Mouse (Mus musculus): Measurements from ENCODE around the gene Ccnb2. TPM values are rescaled to one million over a fixed set of nuclear protein-coding genes. Genes with fewer than 3 reads are reported as not detected.

Ccnb2 gene
- polyA plus RNA-seq, 1 experiment from 2014 or later: 27.9 TPM

GRCm38 (mm10) chr9:70389548-70389947 lies 31.8 kb downstream of the Ccnb2 start:
- Histone ChIP-seq H3K4me1 (replicated peaks; ENCODE audit: control insufficient read depth, insufficient read depth, low read length) (no peaks in the 10 kb centered on the region), H3K36me3 (replicated peaks; ENCODE audit: control insufficient read depth, insufficient read depth) (no peaks in the 10 kb centered on the region), H3K9me3 (ENCODE audit: control insufficient read depth, low read length) (no peaks in the 10 kb centered on the region), H3K4me2 (replicated peaks) (no peak overlapping the region), H3K4me3 (replicated peaks; ENCODE audit: low read length) (no peak overlapping the region), H3K27ac (no peak overlapping the region), H3K27me3 (ENCODE audit: control insufficient read depth, insufficient read depth, low read length) (no peaks in the 10 kb centered on the region), H3K9ac (no peak overlapping the region)
- ATAC-seq (ENCODE audit: low FRiP score) (no peak), DNase-seq (ENCODE audit: low spot score) (no peak)
- WGBS: 84% methylated on average over 3 of the region's 3 CpGs

DNA sequence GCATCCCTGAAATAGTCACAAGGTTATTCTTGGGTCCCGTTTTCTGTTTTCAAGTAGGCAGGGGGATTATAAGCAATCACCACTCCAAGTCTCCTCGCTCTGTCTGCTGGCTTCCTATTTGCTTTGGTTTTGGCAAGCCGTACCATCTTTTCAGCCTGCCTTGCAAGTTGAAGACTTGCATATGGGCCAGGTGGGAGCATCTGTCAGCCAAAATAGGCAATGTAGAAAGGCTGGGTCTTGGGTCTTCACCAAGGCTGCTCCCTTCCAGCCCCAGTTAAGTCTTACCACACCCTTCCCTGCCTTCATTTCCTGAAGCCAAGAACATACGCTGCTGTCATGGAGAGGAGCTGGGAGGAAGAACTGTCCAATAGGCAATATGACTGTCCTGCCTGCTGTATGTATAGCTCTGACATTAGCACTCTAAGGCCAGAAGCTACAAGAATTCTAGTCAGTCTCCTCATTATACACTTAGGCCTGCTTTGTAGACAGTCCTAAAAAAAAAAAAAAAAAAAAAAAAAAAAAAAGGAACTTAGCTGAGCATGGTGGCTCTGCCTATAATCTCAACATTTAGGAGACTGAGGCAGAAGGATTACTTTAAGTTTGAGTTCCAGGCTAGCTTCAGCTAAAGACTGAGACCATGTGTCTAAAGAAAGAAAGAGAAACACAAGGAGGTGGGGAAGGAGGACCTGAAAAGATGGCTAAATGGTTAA lies 33.8 kb downstream of the Ccnb2 start:
- H3K27me3 ChIP-seq (ENCODE audit: control insufficient read depth, insufficient read depth, low read length): no peaks in the 10 kb centered on the region
- ATAC-seq (ENCODE audit: low FRiP score): no peak
- H3K4me1 ChIP-seq (replicated peaks; ENCODE audit: control insufficient read depth, insufficient read depth, low read length): no peaks in the 10 kb centered on the region
- H3K36me3 ChIP-seq (replicated peaks; ENCODE audit: control insufficient read depth, insufficient read depth): no peaks in the 10 kb centered on the region
- H3K4me2 ChIP-seq (replicated peaks): no peak overlapping the region
- no peaks in the 10 kb centered on the region for H3K9me3 ChIP-seq (ENCODE audit: control insufficient read depth, low read length)
- DNase-seq (ENCODE audit: low spot score): no peak
- no peak overlapping the region for H3K4me3 ChIP-seq (replicated peaks; ENCODE audit: low read length)
- H3K9ac ChIP-seq: no peak overlapping the region
- 95% methylated on average over 4 of the region's 4 CpGs for WGBS
- no peak overlapping the region for H3K27ac ChIP-seq

GRCm38 (mm10) chr9:70384958-70385728 lies 36.2 kb downstream of the Ccnb2 start:
- H3K4me1 ChIP-seq (replicated peaks; ENCODE audit: control insufficient read depth, insufficient read depth, low read length): no peaks in the 10 kb centered on the region
- 90% methylated on average over 18 of the region's 18 CpGs for WGBS
- ATAC-seq (ENCODE audit: low FRiP score): no peak

GRCm38 (mm10) chr9:70384494-70384893 lies 36.9 kb downstream of the Ccnb2 start:
- H3K27me3 ChIP-seq (ENCODE audit: control insufficient read depth, insufficient read depth, low read length): no peaks in the 10 kb centered on the region
- no peaks in the 10 kb centered on the region for H3K9me3 ChIP-seq (ENCODE audit: control insufficient read depth, low read length)
- ATAC-seq (ENCODE audit: low FRiP score): no peak
- H3K27ac ChIP-seq: no peak overlapping the region
- no peak overlapping the region for H3K9ac ChIP-seq
- no peaks in the 10 kb centered on the region for H3K36me3 ChIP-seq (replicated peaks; ENCODE audit: control insufficient read depth, insufficient read depth)
- no peaks in the 10 kb centered on the region for H3K4me1 ChIP-seq (replicated peaks; ENCODE audit: control insufficient read depth, insufficient read depth, low read length)
- no peak overlapping the region for H3K4me2 ChIP-seq (replicated peaks)
- no peak overlapping the region for H3K4me3 ChIP-seq (replicated peaks; ENCODE audit: low read length)
- no peak for DNase-seq (ENCODE audit: low spot score)
- WGBS: 97% methylated on average over 4 of the region's 4 CpGs

More at GRCm38 (mm10) chr9:70384958-70385728, 36.2 kb downstream of the Ccnb2 start:
- no peak overlapping the region for H3K27ac ChIP-seq
- no peak for DNase-seq (ENCODE audit: low spot score)
- H3K9me3 ChIP-seq (ENCODE audit: control insufficient read depth, low read length): no peaks in the 10 kb centered on the region
- H3K36me3 ChIP-seq (replicated peaks; ENCODE audit: control insufficient read depth, insufficient read depth): no peaks in the 10 kb centered on the region
- H3K27me3 ChIP-seq (ENCODE audit: control insufficient read depth, insufficient read depth, low read length): no peaks in the 10 kb centered on the region
- no peak overlapping the region for H3K4me2 ChIP-seq (replicated peaks)
- H3K4me3 ChIP-seq (replicated peaks; ENCODE audit: low read length): no peak overlapping the region
- H3K9ac ChIP-seq: no peak overlapping the region

DNA sequence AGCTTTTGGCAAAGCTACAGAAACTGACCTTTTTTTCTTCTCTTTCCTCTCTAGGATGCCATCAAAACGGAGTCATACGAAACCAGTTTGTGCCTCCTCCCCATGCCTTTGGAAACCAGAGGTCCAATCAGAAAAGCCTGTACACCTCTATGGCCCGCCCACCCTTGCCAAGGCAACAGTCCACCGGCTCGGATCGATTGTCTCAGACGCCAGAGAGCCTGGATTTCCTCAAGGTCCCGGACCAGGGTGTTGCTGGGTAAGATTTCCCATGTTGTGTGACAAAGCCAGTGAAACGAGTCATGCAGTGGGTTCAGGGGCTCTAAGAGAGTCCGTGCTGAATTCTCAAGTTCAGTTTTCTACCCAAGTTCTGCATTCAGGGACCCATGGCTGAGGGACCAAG lies 37.6 kb downstream of the Ccnb2 start:
- Histone ChIP-seq H3K4me3 (replicated peaks; ENCODE audit: low read length) (no peak overlapping the region), H3K36me3 (replicated peaks; ENCODE audit: control insufficient read depth, insufficient read depth) (peaks cover under 1% of the 10 kb centered on the region; the same call in 1 of the 2 replicates), H3K27ac (no peak overlapping the region), H3K27me3 (ENCODE audit: control insufficient read depth, insufficient read depth, low read length) (no peaks in the 10 kb centered on the region), H3K9me3 (ENCODE audit: control insufficient read depth, low read length) (no peaks in the 10 kb centered on the region), H3K4me2 (replicated peaks) (no peak overlapping the region), H3K9ac (no peak overlapping the region), H3K4me1 (replicated peaks; ENCODE audit: control insufficient read depth, insufficient read depth, low read length) (no peaks in the 10 kb centered on the region)
- ATAC-seq (ENCODE audit: low FRiP score) (no peak), DNase-seq (ENCODE audit: low spot score) (no peak)
- WGBS: 70% methylated on average over 10 of the region's 10 CpGs

- no peak overlapping the region for H3K4me3 ChIP-seq (replicated peaks; ENCODE audit: low read length)
- no peak overlapping the region for H3K9ac ChIP-seq
- DNase-seq (ENCODE audit: low spot score) (no peak), ATAC-seq (ENCODE audit: low FRiP score) (no peak)
- 85% methylated on average over 12 of the region's 12 CpGs for WGBS
- H3K36me3 ChIP-seq (replicated peaks; ENCODE audit: control insufficient read depth, insufficient read depth): peaks cover 8% of the 10 kb centered on the region
- H3K27me3 ChIP-seq (ENCODE audit: control insufficient read depth, insufficient read depth, low read length): no peaks in the 10 kb centered on the region
- H3K4me1 ChIP-seq (replicated peaks; ENCODE audit: control insufficient read depth, insufficient read depth, low read length): no peaks in the 10 kb centered on the region
- no peak overlapping the region for H3K27ac ChIP-seq
- H3K9me3 ChIP-seq (ENCODE audit: control insufficient read depth, low read length): no peaks in the 10 kb centered on the region
- H3K4me2 ChIP-seq (replicated peaks): no peak overlapping the region
These were observed 39.3 kb downstream of the Ccnb2 start for GRCm38 (mm10) chr9:70382091-70382490.

GRCm38 (mm10) chr9:70379502-70380467 lies 41.6 kb downstream of the Ccnb2 start:
- ATAC-seq (ENCODE audit: low FRiP score): no peak

GRCm38 (mm10) chr9:70371638-70372037 lies 49.7 kb downstream of the Ccnb2 start:
- WGBS: 71% methylated on average over 5 of the region's 5 CpGs
- Histone ChIP-seq H3K27me3 (ENCODE audit: control insufficient read depth, insufficient read depth, low read length) (no peaks in the 10 kb centered on the region), H3K9ac (no peak overlapping the region), H3K4me3 (replicated peaks; ENCODE audit: low read length) (no peak overlapping the region), H3K36me3 (replicated peaks; ENCODE audit: control insufficient read depth, insufficient read depth) (0 out of 2 replicates have a peak, but pooled peaks cover 11% of the 10 kb centered on the region), H3K9me3 (ENCODE audit: control insufficient read depth, low read length) (no peaks in the 10 kb centered on the region), H3K27ac (no peak overlapping the region), H3K4me1 (replicated peaks; ENCODE audit: control insufficient read depth, insufficient read depth, low read length) (no peaks in the 10 kb centered on the region), H3K4me2 (replicated peaks) (no peak overlapping the region)
- DNase-seq (ENCODE audit: low spot score) (no peak), ATAC-seq (ENCODE audit: low FRiP score) (no peak)

More at GRCm38 (mm10) chr9:70379502-70380467, 41.6 kb downstream of the Ccnb2 start:
- no peak overlapping the region for H3K9ac ChIP-seq
- H3K36me3 ChIP-seq (replicated peaks; ENCODE audit: control insufficient read depth, insufficient read depth): peaks cover 8% of the 10 kb centered on the region
- 85% methylated on average over 7 of the region's 7 CpGs for WGBS
- no peak for DNase-seq (ENCODE audit: low spot score)
- no peak overlapping the region for H3K4me2 ChIP-seq (replicated peaks)
- H3K27ac ChIP-seq: no peak overlapping the region
- H3K4me3 ChIP-seq (replicated peaks; ENCODE audit: low read length): no peak overlapping the region
- no peaks in the 10 kb centered on the region for H3K4me1 ChIP-seq (replicated peaks; ENCODE audit: control insufficient read depth, insufficient read depth, low read length)
- H3K9me3 ChIP-seq (ENCODE audit: control insufficient read depth, low read length): no peaks in the 10 kb centered on the region
- H3K27me3 ChIP-seq (ENCODE audit: control insufficient read depth, insufficient read depth, low read length): no peaks in the 10 kb centered on the region

DNA sequence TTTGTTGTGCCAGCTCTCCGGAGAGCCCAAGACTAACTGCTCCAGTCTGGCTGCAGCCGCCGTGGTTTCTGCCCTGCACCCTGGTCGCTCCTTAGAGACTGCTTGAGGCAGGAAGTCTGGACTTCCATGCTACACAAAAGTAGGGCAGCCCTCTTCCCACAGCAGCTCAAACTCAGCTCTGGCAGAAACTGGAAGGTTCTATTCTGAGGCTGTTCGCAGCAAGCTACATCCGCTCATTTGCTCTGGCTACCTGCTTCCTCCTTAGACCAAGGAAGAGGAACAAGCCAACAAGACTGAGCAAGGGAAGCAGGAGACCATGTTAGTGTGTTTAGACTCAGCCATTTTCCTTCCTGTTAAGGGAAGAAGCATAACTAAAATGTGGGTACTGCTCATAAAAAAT lies 54.4 kb downstream of the Ccnb2 start:
- H3K27ac ChIP-seq: no peak overlapping the region
- H3K9ac ChIP-seq: no peak overlapping the region
- 92% methylated on average over 6 of the region's 6 CpGs for WGBS
- no peak overlapping the region for H3K4me2 ChIP-seq (replicated peaks)
- DNase-seq (ENCODE audit: low spot score): no peak
- no peaks in the 10 kb centered on the region for H3K4me1 ChIP-seq (replicated peaks; ENCODE audit: control insufficient read depth, insufficient read depth, low read length)
- no peaks in the 10 kb centered on the region for H3K27me3 ChIP-seq (ENCODE audit: control insufficient read depth, insufficient read depth, low read length)
- peaks cover 11% of the 10 kb centered on the region; the same call in 1 of the 2 replicates for H3K36me3 ChIP-seq (replicated peaks; ENCODE audit: control insufficient read depth, insufficient read depth)
- no peak overlapping the region for H3K4me3 ChIP-seq (replicated peaks; ENCODE audit: low read length)
- ATAC-seq (ENCODE audit: low FRiP score): no peak
- H3K9me3 ChIP-seq (ENCODE audit: control insufficient read depth, low read length): no peaks in the 10 kb centered on the region

Measured in hindbrain, embryonic 14.5 days (tissue).